Mouse (Mus musculus) cortical plate, adult 2 months (tissue): Measurements from ENCODE around the gene Gmfb. TPM values are rescaled to one million over a fixed set of nuclear protein-coding genes. Genes with fewer than 3 reads are reported as not detected.

Experiments used
- H3K27ac ChIP-seq: fragments of 200-500 bp; 2 replicates; pipeline ENCODE4 v1.5.1; 2012; ENCODE audit warnings: low read length, control low read depth, inconsistent platforms; ENCODE audit not compliant: insufficient read depth
- H3K4me1 ChIP-seq: fragments of 200-500 bp; 2 replicates; pipeline ENCODE4 v1.6.1; 2011; ENCODE audit warnings: low read length; ENCODE audit not compliant: control insufficient read depth, insufficient read depth
- H3K4me3 ChIP-seq: fragments of 200-500 bp; 2 replicates; pipeline ENCODE4 v1.5.1; 2011; ENCODE audit warnings: mild to moderate bottlenecking, low read length, control low read depth; ENCODE audit not compliant: insufficient read depth
- CTCF ChIP-seq: fragments of 200-500 bp; IDR thresholded peaks from 2 replicates; pipeline ENCODE4 v1.5.1; 2011; ENCODE audit warnings: mild to moderate bottlenecking, control low read depth, low read length; ENCODE audit not compliant: insufficient read depth; ENCODE audit errors: extremely low read depth
- POLR2A ChIP-seq: fragments of 200-500 bp; IDR thresholded peaks from 2 replicates; pipeline ENCODE4 v1.6.1; 2011; ENCODE audit warnings: mild to moderate bottlenecking, low read length, control low read depth; ENCODE audit not compliant: insufficient read depth; ENCODE audit errors: extremely low read depth
- polyA plus RNA-seq: library from polyadenylated mRNA; depleted of rRNA; stranded (reverse); fragments of >200 nt; gene quantifications from 2 replicates; pipeline ENCODE4 v1.2.3, GENCODE M21; 2012; rRNA removed

Gmfb gene
- polyA plus RNA-seq, result 82.0 and 83.9 TPM in 2 replicates

DNA sequence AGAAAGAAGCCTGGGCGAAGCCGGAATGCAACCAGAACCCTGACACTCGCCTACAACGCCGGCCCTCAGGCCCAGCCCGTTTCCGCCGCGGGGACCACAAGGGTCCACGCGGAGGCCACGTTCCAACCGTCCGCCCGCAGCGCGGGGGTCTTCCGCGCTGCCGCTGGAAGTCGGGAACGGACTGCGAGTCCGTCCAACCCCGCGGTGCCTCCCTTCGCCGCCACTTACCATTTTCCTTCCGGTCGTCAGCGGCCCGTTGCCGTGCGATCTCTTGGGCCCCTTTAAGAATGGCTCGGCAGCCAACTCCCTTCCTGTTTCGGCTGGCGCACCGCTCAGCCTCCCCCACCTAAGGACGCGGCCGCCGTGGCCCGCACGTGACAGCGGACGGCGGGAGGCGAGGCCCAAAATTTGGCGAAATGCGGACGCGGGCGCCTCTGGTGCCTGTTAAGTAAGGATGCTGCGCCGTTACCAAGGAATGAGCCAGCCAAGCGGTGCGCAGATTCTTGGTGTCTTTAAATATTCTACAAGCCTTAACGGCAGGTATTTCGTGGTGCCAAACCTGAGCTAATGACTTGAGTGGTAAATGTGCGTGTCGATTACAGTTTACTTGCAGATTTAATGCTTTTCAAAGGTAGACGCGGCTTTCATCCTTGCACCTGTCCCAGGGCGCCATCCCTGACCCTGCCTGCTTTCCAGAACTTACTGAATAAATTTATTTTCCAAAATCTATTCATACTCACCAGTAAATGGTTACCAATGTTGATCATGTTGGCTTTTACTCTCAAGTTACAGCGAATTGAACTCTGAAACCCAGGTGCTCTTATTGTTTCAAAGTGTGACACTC, at the start of gene Gmfb:
Gmfb (minus strand) TSS at position 370 of the 844 bp plus-strand sequence.
- no peak for TF ChIP-seq CTCF
- peak; percentile 74 for TF ChIP-seq POLR2A
- Histone ChIP-seq H3K27ac (peak within 1 kb of the TSS; percentile 63), H3K4me3 (peak within 1 kb of the TSS; percentile 79), H3K4me1 (peaks cover 5% of the 10 kb centered on the region; the same call in 1 of the 2 replicates)

DNA sequence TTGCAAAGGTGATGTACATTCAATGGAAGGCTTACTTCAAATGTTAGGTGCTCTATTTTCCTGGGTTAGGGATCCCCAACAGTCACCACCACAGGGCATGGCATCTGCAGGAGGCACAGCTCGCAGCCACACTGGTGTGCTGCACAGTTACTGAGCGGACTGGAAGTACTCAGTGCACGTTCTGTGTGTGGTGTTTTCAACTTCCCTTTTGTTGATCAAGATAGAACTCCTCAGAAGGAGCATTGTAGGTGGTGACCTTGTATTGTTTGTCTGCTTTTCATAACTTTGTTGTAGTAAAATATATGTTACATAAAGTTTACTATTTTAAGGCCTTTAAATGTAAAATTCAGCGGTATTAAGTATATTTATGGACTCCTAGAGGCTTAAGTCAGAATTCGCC, 40.9 kb upstream of the Gmfb start:
- TF ChIP-seq CTCF (no peak), POLR2A (no peak)
- no peak overlapping the region for H3K4me3 ChIP-seq
- H3K4me1 ChIP-seq, result no peaks in the 10 kb centered on the region
- H3K27ac ChIP-seq, result no peak overlapping the region

DNA sequence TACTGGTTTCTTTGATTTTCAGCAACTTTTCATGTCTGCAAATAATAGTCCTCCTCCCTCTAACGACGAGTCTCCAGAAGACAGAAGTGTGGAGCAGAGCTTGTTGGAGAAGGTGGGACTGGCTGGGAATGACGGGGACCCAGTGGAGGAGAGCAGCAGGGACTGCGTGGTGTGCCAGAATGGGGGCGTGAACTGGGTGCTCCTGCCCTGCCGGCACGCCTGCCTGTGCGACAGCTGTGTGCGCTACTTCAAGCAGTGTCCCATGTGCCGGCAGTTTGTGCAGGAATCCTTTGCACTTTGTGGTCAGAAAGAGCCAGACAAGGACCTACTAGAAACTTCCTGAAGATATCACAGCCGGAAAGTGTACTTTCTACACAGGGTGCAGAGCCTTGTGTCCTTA, 31.6 kb upstream of the Gmfb start:
- Histone ChIP-seq H3K4me1 (no peaks in the 10 kb centered on the region), H3K27ac (no peak overlapping the region), H3K4me3 (no peak overlapping the region)
- no peak for TF ChIP-seq CTCF
- TF ChIP-seq POLR2A, result no peak

DNA sequence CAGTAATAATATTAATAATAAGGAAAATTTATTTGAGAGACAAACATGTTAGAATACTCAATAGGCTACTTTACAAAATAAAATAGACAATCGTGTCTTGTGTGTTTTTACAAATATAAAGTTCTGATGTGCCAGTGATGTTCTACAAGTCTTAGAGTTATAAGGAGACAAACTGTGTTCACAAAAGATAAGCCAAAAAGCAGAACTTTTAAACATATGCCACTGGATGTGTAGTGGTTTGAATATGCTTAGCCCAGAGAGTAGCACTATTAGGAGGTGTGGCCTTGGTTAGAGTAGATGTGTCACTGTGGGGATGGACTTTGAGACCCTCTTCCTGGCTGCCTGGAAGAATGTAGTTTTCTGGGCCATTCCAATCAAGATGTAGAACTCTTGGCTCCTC, 27.7 kb upstream of the Gmfb start:
- Histone ChIP-seq H3K4me1 (no peaks in the 10 kb centered on the region), H3K27ac (no peak overlapping the region), H3K4me3 (no peak overlapping the region)
- TF ChIP-seq POLR2A (no peak), CTCF (no peak)

DNA sequence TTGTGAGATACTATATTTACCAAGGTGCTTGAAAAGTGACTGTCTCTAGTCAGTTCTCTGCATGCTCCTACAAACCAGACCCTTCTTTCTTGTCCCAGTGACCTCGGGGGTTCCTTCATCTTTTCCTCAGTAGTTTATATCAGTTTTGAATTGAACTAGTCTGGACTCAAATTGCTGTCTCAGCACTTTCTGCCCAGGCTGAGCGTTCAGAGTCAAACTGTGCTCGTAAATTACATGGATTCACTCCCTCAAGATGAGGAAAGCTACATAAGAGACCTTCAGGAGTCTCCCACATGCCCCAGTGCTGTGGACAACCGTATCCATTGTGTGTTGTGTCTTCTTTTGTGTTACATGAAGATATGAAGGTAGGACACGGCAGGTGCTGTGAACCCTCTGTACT, 26.7 kb upstream of the Gmfb start:
- TF ChIP-seq POLR2A (no peak), CTCF (no peak)
- Histone ChIP-seq H3K27ac (no peak overlapping the region), H3K4me1 (no peaks in the 10 kb centered on the region), H3K4me3 (no peak overlapping the region)

DNA sequence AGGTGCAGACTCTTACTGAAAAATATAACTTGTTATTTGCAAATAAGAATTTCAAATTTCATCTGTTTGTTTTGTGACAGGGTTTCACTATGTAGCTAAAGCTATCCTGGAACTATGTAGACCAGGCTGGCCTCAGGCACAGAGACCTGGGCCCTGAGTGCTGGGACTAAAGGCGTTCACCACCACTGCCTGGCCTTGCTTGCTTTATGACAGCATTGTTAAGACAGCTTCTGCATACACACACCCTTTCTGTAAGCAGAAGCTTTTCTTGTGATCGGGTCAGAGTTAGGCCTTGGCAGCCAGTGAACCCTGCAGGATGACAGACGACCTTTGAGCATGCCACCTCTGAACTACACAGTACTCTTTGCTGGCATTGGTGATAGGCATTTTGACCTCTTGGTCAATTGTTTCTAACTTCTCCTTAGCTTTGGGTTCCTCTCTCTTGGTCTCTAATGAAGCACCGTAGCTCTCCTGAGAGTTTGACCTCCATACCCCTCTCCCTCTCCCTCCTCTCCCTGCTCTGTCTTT, 26.1 kb upstream of the Gmfb start:
- Histone ChIP-seq H3K4me3 (no peak overlapping the region), H3K27ac (no peak overlapping the region), H3K4me1 (no peaks in the 10 kb centered on the region)
- TF ChIP-seq CTCF (no peak), POLR2A (no peak)

DNA sequence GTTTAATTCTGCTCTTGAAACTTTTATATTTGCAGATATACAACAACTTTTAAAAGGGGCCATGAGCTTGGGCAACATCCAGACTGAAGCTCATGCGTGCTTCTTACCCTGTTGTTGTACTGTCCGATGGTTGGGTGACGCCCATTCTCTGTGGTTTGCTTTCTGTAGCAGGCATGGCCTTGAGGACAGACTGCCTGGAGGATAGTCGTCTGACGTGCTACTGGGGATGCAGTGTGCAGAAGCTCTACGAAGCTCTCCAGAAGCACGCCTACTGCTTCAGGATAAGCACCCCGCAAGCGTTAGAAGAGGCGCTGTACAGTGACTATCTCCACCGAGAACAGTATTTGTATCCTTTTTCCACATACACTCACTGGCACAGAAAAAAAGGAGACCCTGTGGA, 23.7 kb upstream of the Gmfb start:
- Histone ChIP-seq H3K4me1 (no peaks in the 10 kb centered on the region; the same call in 1 of the 2 replicates), H3K27ac (no peak overlapping the region), H3K4me3 (no peak overlapping the region)
- TF ChIP-seq POLR2A, result no peak
- no peak for TF ChIP-seq CTCF

DNA sequence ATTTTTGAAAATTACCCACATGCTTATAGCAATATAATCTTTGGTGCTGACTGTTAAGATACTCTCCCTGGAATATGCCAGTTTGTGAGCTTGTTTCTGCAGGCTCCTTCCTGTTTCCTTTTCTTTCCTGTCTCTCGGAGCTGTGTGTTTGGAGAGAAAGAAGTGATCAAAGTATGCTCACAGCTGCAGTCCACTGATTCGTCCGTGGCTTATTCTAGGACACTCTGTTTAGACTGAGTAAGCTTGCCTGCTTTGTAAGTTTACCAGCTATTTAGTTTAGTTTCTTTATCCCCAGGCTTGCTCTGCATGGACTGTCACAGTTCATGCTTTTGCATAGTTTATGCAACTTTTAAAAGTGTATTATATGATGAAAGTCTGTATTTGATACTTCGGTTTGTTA, 17.3 kb upstream of the Gmfb start:
- no peak for TF ChIP-seq CTCF
- no peak for TF ChIP-seq POLR2A
- Histone ChIP-seq H3K4me1 (no peaks in the 10 kb centered on the region; the same call in 1 of the 2 replicates), H3K4me3 (no peak overlapping the region), H3K27ac (no peak overlapping the region)

DNA sequence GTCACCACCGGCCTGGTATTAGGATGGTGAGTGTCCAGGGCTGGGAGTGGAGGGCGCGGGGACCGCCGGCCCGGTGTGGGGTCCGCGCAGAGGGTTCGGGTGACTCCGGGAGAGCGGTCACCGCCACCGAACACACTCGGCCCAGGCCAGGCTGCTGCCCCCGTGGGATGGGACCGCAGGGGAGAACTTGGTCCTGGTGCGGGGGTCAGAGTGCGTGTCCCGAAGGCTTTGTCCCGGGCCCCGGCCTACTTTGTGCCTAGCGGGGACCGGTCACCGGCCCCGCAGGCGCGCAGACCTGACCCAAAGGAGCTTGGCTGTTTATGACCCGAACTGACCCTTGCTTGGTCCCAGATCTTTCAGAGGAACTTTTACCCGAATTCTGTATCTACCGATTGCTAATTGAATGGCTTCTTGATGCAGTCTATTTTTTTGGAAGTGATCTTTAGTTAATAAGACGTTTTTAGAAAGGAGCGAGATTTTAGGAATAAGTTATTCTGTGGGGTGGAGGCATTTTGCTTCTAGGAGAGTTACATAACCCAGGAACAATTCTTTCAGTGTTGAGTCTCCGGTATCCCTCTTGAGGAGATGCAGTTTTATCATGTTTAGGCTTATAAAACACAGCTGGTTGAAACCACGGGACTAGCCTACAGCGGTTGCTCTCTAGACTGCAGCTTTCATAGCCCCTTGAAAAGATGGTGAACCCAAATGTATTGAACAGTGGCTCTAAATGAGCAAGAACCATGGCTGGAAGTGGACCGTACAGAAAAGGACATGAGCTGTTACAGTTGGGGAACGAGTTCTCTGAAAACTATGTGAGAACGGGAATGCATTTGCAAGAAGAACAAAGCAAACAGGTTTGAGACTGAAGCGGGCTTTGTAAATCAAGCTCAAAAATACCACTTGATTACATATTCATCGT, 10.6 kb upstream of the Gmfb start:
- no peak for TF ChIP-seq CTCF
- TF ChIP-seq POLR2A, result no peak
- H3K4me3 ChIP-seq, result peak overlapping the region; percentile 81
- peaks cover 1% of the 10 kb centered on the region; the same call in 1 of the 2 replicates for H3K4me1 ChIP-seq
- H3K27ac ChIP-seq, result peak overlapping the region; percentile 34; the same call in 1 of the 2 replicates
